Mouse (Mus musculus) neutrophil, adult 5-6 weeks (primary cell): ENCODE measurements around the gene Pygl. TPM values are rescaled to one million over a fixed set of nuclear protein-coding genes. Genes with fewer than 3 reads are reported as not detected.
"Not testable (repeated sequence)": the region's sequence is repeated elsewhere in the genome, so short reads cannot be mapped to it uniquely, and the experiment has no call there.

Experiments
- ATAC-seq: fragments of 151-379, 151-347 bp; 2 replicates; pipeline ENCODE4 v1.8.0; 2017; ENCODE audit warnings: mild to moderate bottlenecking, moderate TSS enrichment; ENCODE audit not compliant: insufficient number of reproducible peaks, poor library complexity, low FRiP score, severe bottlenecking; ENCODE audit errors: extremely low read depth
- total RNA-seq: library from RNA; stranded (forward); fragments of 200-1000 nt; gene quantifications from 2 replicates; pipeline ENCODE4 v1.2.3, GENCODE M21; 2017

Gene Pygl
- total RNA-seq, 1 experiment from 2014 or later: 700 TPM

GRCm38 (mm10) chr12:70232020-70232544 is 794 bp upstream of the Pygl start:
- ATAC-seq: no peak

- ATAC-seq: no peak
Observed at GRCm38 (mm10) chr12:70228155-70228554, 3.1 kb downstream of the Pygl start.

GRCm38 (mm10) chr12:70227121-70227932 is 4.0 kb downstream of the Pygl start:
- peak; percentile 86 for ATAC-seq

- peak; percentile 23; the same call in 1 of the 2 replicates for ATAC-seq
Observed at GRCm38 (mm10) chr12:70226655-70227054, 4.6 kb downstream of the Pygl start.

- no peak for ATAC-seq
Observed at GRCm38 (mm10) chr12:70223331-70223730, 8.0 kb downstream of the Pygl start.

GRCm38 (mm10) chr12:70221425-70221824 is 9.9 kb downstream of the Pygl start:
- peak; percentile 60 for ATAC-seq

GRCm38 (mm10) chr12:70218795-70219540 is 12.3 kb downstream of the Pygl start:
- ATAC-seq: peak; percentile 77

- no peak for ATAC-seq
Observed at GRCm38 (mm10) chr12:70216229-70216800, 15.0 kb downstream of the Pygl start.

GRCm38 (mm10) chr12:70214281-70214680 is 17.0 kb downstream of the Pygl start:
- no peak for ATAC-seq

GRCm38 (mm10) chr12:70213601-70214000 is 17.7 kb downstream of the Pygl start:
- ATAC-seq: no peak

GRCm38 (mm10) chr12:70212501-70212900 is 18.8 kb downstream of the Pygl start:
- no peak for ATAC-seq

GRCm38 (mm10) chr12:70208214-70208613 is 23.1 kb downstream of the Pygl start:
- ATAC-seq: no peak

- ATAC-seq: no peak
Observed at GRCm38 (mm10) chr12:70204433-70204832, 26.9 kb downstream of the Pygl start.

- no peak for ATAC-seq
Observed at GRCm38 (mm10) chr12:70201926-70202529, 29.3 kb downstream of the Pygl start.

GRCm38 (mm10) chr12:70196341-70196740 is 34.9 kb downstream of the Pygl start:
- ATAC-seq: no peak

GRCm38 (mm10) chr12:70195426-70195825 is 35.9 kb downstream of the Pygl start:
- ATAC-seq: no peak

- no peak for ATAC-seq
Observed at GRCm38 (mm10) chr12:70192267-70192727, 39.0 kb downstream of the Pygl start.

GRCm38 (mm10) chr12:70184173-70184783 is 47.0 kb downstream of the Pygl start:
- ATAC-seq: no peak

GRCm38 (mm10) chr12:70183507-70183906 is 47.8 kb downstream of the Pygl start:
- ATAC-seq: not testable (repeated sequence)
